Mouse (Mus musculus) hindbrain, postnatal 0 days (tissue): ENCODE measurements around the gene Sh3bp5. TPM values are rescaled to one million over a fixed set of nuclear protein-coding genes. Genes with fewer than 3 reads are reported as not detected.
A peak's percentile ranks its signal among the peaks of the same experiment; 100 is the strongest.

ENCODE experiments used
- ATAC-seq: fragments of 200-750 bp; cut with Nextera tagmentation; 2 replicates; pipeline ENCODE4 v1.8.0; 2017; ENCODE audit warnings: mild to moderate bottlenecking, moderate TSS enrichment, moderate library complexity
- DNase-seq: peaks from one replicate; pipeline ENCODE4 v3.0.0-alpha.2; 2015; ENCODE audit warnings: low spot score
- H3K27ac ChIP-seq: fragments of 300-500 bp; sonication (generic); 2 replicates; pipeline ENCODE4 v1.5.1; 2014; ENCODE audit warnings: mild to moderate bottlenecking
- H3K27me3 ChIP-seq: fragments of 300-500 bp; sonication (generic); 2 replicates; pipeline ENCODE4 v1.6.1; 2014; ENCODE audit warnings: low read length, mixed read lengths; ENCODE audit not compliant: insufficient read depth
- H3K36me3 ChIP-seq: fragments of 300-500 bp; sonication (generic); 2 replicates; pipeline ENCODE4 v1.6.1; 2014; ENCODE audit warnings: low read length, mixed read lengths; ENCODE audit not compliant: insufficient read depth
- H3K4me1 ChIP-seq: fragments of 300-500 bp; sonication (generic); 2 replicates; pipeline ENCODE4 v1.6.1; 2014; ENCODE audit warnings: antibody characterized with exemption, low read length, mixed read lengths; ENCODE audit not compliant: insufficient read depth
- H3K4me2 ChIP-seq: fragments of 300-500 bp; sonication (generic); 2 replicates; pipeline ENCODE4 v1.6.1; 2014; ENCODE audit warnings: low read depth, mild to moderate bottlenecking, low read length, moderate library complexity, mixed read lengths
- H3K4me3 ChIP-seq: fragments of 300-500 bp; sonication (generic); 2 replicates; pipeline ENCODE4 v1.5.1; 2014; ENCODE audit warnings: low read length
- H3K9ac ChIP-seq: fragments of 300-500 bp; sonication (generic); replicated peaks from 2 replicates; pipeline ENCODE4 v1.6.1; 2014; ENCODE audit warnings: mild to moderate bottlenecking, low read length, moderate library complexity, mixed read lengths
- H3K9me3 ChIP-seq: fragments of 300-500 bp; sonication (generic); 2 replicates; pipeline ENCODE4 v1.6.1; 2016; ENCODE audit warnings: low read length, mixed read lengths
- CTCF ChIP-seq: IDR thresholded peaks from 2 replicates; pipeline ENCODE4 v1.5.1; 2016; ENCODE audit warnings: antibody characterized with exemption, control low read depth, low read depth
- WGBS: fragments of 180-500 bp; shearing (Covaris S2); extraction: QIAGEN DNeasy Blood & Tissue Kit; methylation state at CpG from one replicate; pipeline ENCODE4 v1.1.7; 2014; 5-methylcytosine and 5-hydroxymethylcytosine counted together
- polyA plus RNA-seq: library from polyadenylated mRNA; unstranded; fragments of >200 nt; fragmentation: Nextera tagmentation; extraction: Ambion mirVana; gene quantifications from 2 replicates; pipeline ENCODE4 v1.2.1, GENCODE M21; 2015
- total RNA-seq: library from RNA; depleted of rRNA; stranded (reverse); fragments of >200 nt; gene quantifications from 2 replicates; pipeline ENCODE4 v1.2.3, GENCODE M21; 2014

Sh3bp5 gene
- total and polyA plus RNA-seq, 2 experiments from 2014 or later, result 41.6 to 149 TPM

DNA sequence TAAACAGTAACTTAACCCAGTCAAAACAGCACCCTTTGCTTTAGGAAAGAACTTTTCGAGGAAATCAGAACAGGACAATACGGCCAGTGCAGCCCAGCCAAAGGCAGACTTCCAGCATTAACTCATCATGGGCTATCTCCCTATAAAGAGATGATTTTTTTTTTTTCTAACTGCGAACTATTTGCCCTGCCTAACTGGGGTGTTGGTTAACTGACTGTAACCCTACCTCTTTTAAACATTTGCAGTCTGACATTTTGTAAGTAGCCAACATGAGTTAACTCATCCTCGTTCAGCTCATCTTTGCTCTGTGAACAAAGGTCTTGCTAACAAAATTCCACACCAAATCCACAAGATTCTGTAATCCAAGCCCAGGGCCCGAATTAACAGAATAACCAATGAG lies 1.5 kb downstream of the Sh3bp5 start:
- H3K4me3 ChIP-seq, result peak overlapping the region; percentile 92
- H3K27ac ChIP-seq, result peak overlapping the region; percentile 95; the same call in 1 of the 2 replicates
- H3K4me1 ChIP-seq, result peaks cover 5% of the 10 kb centered on the region; the same call in 1 of the 2 replicates
- DNase-seq (no peak), ATAC-seq (no peak)
- 46% methylated on average over 5 of the region's 5 CpGs for WGBS
- TF ChIP-seq CTCF, result no peak
- peak overlapping the region; percentile 93 for H3K9ac ChIP-seq
- H3K4me2 ChIP-seq, result peak overlapping the region; percentile 90
- H3K36me3 ChIP-seq, result no peaks in the 10 kb centered on the region
- no peaks in the 10 kb centered on the region for H3K27me3 ChIP-seq
- H3K9me3 ChIP-seq, result no peaks in the 10 kb centered on the region

DNA sequence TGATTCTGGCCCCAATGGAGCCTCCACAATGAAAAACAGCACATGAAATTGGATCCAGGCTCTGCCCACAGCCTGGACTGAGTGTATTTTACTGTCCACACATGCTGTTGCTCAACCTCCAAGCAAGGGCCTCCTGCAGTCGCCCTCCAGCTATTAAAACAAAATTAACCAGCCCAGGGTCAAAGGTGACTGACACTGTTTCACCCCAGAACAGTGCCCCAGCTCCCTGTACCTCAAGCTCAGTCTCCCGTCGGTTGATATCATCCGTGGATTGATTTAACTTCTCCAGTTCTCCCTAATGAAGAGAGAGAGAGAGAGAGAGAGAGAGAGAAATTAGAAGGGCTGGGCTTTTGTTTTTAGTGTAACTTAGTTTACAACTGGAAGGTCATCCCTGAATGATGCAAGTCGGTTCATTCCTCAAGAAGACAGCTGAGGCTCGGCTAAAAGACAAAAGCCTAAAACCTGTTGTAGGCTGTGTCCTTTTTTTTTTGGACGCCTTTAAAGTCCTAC lies 2.0 kb downstream of the Sh3bp5 start:
- Histone ChIP-seq H3K4me3 (peak overlapping the region; percentile 92), H3K9ac (no peak overlapping the region), H3K27ac (peak overlapping the region; percentile 20; the same call in 1 of the 2 replicates), H3K4me1 (peaks cover 8% of the 10 kb centered on the region; the same call in 1 of the 2 replicates), H3K27me3 (no peaks in the 10 kb centered on the region), H3K4me2 (peak overlapping the region; percentile 90), H3K9me3 (no peaks in the 10 kb centered on the region), H3K36me3 (no peaks in the 10 kb centered on the region)
- no peak for TF ChIP-seq CTCF
- ATAC-seq (no peak), DNase-seq (no peak)
- WGBS, result 32% methylated on average over 7 of the region's 7 CpGs

GRCm38 (mm10) chr14:31433126-31433525 lies 2.8 kb downstream of the Sh3bp5 start:
- Histone ChIP-seq H3K9me3 (no peaks in the 10 kb centered on the region), H3K4me1 (peaks cover 10% of the 10 kb centered on the region; the same call in 1 of the 2 replicates), H3K4me3 (no peak overlapping the region), H3K27me3 (no peaks in the 10 kb centered on the region), H3K36me3 (no peaks in the 10 kb centered on the region), H3K9ac (no peak overlapping the region), H3K4me2 (peak overlapping the region; percentile 90; the same call in 1 of the 2 replicates), H3K27ac (peak overlapping the region; percentile 20; the same call in 1 of the 2 replicates)
- 74% methylated on average over 5 of the region's 5 CpGs for WGBS
- DNase-seq (no peak), ATAC-seq (no peak)
- no peak for TF ChIP-seq CTCF

- no peaks in the 10 kb centered on the region for H3K27me3 ChIP-seq
- H3K9me3 ChIP-seq, result no peaks in the 10 kb centered on the region
- no peaks in the 10 kb centered on the region for H3K36me3 ChIP-seq
- no peak overlapping the region for H3K4me2 ChIP-seq
- TF ChIP-seq CTCF, result no peak
- H3K4me3 ChIP-seq, result no peak overlapping the region
- H3K27ac ChIP-seq, result no peak overlapping the region
- no peak for ATAC-seq
- no peak for DNase-seq
- peaks cover 10% of the 10 kb centered on the region; the same call in 1 of the 2 replicates for H3K4me1 ChIP-seq
- 49% methylated on average over 4 of the region's 4 CpGs for WGBS
- H3K9ac ChIP-seq, result no peak overlapping the region
Measured at GRCm38 (mm10) chr14:31432424-31432823, 3.5 kb downstream of the Sh3bp5 start.

DNA sequence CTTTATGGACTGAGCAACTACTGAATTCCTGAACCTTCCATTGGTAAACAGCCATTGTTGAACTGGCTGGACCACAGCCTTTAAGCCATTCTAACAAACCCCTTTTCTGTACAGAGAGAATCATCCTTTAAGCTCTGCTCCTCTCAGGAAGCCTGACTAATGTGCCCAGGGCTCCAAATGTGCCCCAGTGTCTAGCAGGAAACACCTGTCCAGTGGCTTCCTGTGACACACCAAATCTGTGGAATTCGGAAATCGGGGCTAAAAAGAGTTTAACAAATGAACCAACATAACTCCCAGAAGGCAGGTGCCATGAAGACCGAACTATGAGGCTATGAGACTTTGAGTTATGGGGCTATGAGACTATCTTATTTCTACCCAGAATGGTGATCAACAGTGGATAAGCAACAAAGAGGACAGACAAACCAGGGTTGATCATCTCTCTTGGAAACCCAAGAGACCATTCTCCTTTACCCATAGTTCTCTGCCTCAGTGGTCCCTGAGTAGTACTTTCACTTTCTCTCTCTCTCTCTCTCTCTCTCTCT lies 4.0 kb downstream of the Sh3bp5 start:
- Histone ChIP-seq H3K4me3 (no peak overlapping the region), H3K4me2 (no peak overlapping the region), H3K27ac (no peak overlapping the region; the same call in 1 of the 2 replicates), H3K4me1 (peaks cover 10% of the 10 kb centered on the region; the same call in 1 of the 2 replicates), H3K9ac (no peak overlapping the region), H3K9me3 (no peaks in the 10 kb centered on the region), H3K36me3 (no peaks in the 10 kb centered on the region), H3K27me3 (no peaks in the 10 kb centered on the region)
- DNase-seq (no peak), ATAC-seq (no peak)
- no peak for TF ChIP-seq CTCF
- 90% methylated on average over 3 of the region's 3 CpGs for WGBS

DNA sequence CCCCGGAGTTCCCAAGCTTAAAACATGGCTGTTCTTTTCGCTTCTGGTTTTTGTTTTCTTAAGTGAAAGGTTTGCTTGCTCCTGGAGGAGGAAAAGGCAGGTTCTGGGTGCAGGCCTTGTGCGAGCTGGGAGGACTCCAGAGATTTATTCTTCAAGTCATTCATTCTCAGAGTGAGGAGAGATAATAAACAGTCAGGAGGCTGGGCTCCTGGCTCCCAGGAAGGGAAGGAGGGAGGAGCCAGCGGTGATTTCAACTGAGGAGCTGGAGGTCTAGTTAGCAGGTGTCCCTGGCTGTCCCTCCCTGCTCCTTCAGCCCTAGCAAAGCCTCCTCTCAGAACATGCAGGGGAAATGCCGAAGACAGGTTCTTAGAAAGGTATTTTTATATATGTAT lies 6.9 kb downstream of the Sh3bp5 start:
- H3K36me3 ChIP-seq, result no peaks in the 10 kb centered on the region

More for the DNA sequence above, 6.9 kb downstream of the Sh3bp5 start:
- no peak for TF ChIP-seq CTCF
- Histone ChIP-seq H3K4me3 (no peak overlapping the region), H3K4me2 (no peak overlapping the region), H3K27ac (no peak overlapping the region), H3K9me3 (no peaks in the 10 kb centered on the region), H3K4me1 (peaks cover 9% of the 10 kb centered on the region; the same call in 1 of the 2 replicates), H3K9ac (no peak overlapping the region), H3K27me3 (no peaks in the 10 kb centered on the region)
- DNase-seq, result no peak
- WGBS, result 43% methylated on average over 5 of the region's 5 CpGs
- ATAC-seq, result no peak
